Mouse (Mus musculus) lung, adult 2 months (tissue): ENCODE results near the gene Bbip1.

Experiments
- CTCF ChIP-seq: fragments of 200-500 bp; IDR thresholded peaks from 2 replicates; pipeline ENCODE4 v1.5.1; 2011; ENCODE audit warnings: mild to moderate bottlenecking, low read length, control low read depth; ENCODE audit not compliant: insufficient read depth
- POLR2A ChIP-seq: fragments of 200-500 bp; IDR thresholded peaks from 2 replicates; pipeline ENCODE4 v1.6.1; 2011; ENCODE audit warnings: low read depth, mild to moderate bottlenecking, control low read depth, low read length, borderline replicate concordance; ENCODE audit errors: extremely low read depth

DNA sequence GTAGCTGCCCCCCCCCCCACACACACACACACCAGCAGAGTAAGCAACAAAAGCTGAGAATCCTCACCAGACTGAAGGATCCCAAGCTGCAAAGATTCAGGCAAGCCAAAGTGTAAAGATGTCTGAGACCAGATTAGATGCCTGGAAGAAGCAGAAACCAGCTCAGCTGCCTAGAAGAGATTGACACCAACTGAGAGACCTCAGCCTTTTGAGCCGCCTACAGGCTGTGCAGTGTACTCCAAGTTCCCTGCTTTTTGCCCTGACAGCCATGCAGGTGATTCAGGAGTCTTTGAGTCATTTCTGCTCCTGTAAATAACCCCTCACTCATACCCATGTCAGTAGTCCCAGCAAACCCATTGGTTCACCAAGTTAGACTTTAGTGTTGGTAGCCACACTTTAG lies 64.0 kb downstream of the Bbip1 start:
- TF ChIP-seq CTCF (no peak), POLR2A (no peak)
